Mouse (Mus musculus) E14TG2a.4 (cell line): ENCODE measurements around the gene Dnajc6.

Experiments used
- CTCF ChIP-seq: conservative IDR thresholded peaks from 2 replicates; pipeline ENCODE4 v1.5.1; 2014; ENCODE audit warnings: low read length
- NANOG ChIP-seq: IDR thresholded peaks from 2 replicates; pipeline ENCODE4 v1.6.1; 2014; ENCODE audit warnings: borderline replicate concordance, low read length, mixed read lengths
- POU5F1 ChIP-seq: IDR thresholded peaks from 2 replicates; pipeline ENCODE4 v1.6.1; 2014; ENCODE audit warnings: low read length, borderline replicate concordance

GRCm38 (mm10) chr4:101684821-101685220 is 188.4 kb downstream of the Dnajc6 start:
- TF ChIP-seq CTCF (no peak), NANOG (no peak), POU5F1 (no peak)
